Mouse (Mus musculus): ENCODE results near the gene Tmem232. TPM values are rescaled to one million over a fixed set of nuclear protein-coding genes. Genes with fewer than 3 reads are reported as not detected.
"Not testable (repeated sequence)": the region's sequence is repeated elsewhere in the genome, so short reads cannot be mapped to it uniquely, and the experiment has no call there.

Gene Tmem232
- 1 to 10 TPM; 6.9 to 7.8 TPM for total RNA-seq (2021)
- long read RNA-seq, experiment 1, partial matches to known transcripts, result 0 of 21 reads
- long read RNA-seq, experiment 1, other reads (novel, unspliced or antisense), result 21 of 21 reads
- long read RNA-seq, experiment 2, partial matches to known transcripts, result 0 of 15 reads
- long read RNA-seq, experiment 2, other reads (novel, unspliced or antisense), result 15 of 15 reads

- peak in 1 of 2 experiments; percentile 21 for DNase-seq (ENCODE audit: low spot score in 2 of 2)
These were observed at the start of gene Tmem232 for GRCm38 (mm10) chr17:65540441-65541272. TSS of gene Tmem232 (minus strand) at chr17:65540782.

DNA sequence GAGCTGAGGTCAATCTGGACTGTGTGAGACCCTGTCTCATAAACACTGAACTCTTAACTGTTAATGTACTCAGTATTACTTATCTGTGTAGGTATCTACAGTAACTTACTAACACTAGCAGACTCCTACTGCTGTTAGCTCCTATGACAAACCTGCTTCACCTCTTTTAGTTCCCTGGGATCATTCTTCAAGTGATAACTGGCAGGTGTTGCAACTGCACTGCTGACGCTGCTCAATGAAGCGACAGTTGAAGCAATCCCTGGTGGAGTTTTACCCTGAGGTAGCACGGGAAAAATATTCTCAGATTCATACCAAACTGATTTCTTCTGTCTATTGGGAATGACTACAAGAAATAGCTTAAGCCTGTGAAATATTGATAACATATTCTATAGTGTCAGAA is 46.3 kb upstream of the Tmem232 start:
- DNase-seq (ENCODE audit: low spot score in 2 of 2), result no peak

DNA sequence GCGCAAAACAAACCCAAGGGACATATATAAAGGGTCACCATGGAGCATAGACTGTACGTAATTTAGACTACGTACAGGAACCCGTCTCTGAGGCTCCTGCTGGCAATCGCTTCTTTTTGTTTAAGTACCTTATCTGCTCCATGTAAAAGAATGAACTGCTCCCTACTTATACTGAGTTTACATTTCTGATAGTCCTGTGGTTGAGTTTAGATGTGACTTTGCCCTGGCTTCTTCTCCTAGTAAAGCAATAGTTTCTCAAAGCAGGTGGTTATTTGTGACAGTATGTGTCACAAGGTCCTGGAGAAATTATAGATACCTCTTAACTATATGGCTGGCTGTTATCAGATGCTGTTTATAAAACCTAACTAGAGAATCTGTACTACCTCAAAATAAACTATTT is 40.9 kb upstream of the Tmem232 start:
- DNase-seq (ENCODE audit: low spot score in 2 of 2), result no peak

- DNase-seq (ENCODE audit: low spot score in 2 of 2), result no peak
These were observed 39.2 kb upstream of the Tmem232 start for GRCm38 (mm10) chr17:65579766-65580165.

GRCm38 (mm10) chr17:65575339-65575738 is 34.8 kb upstream of the Tmem232 start:
- DNase-seq (ENCODE audit: low spot score in 2 of 2), result no peak

GRCm38 (mm10) chr17:65574850-65575249 is 34.3 kb upstream of the Tmem232 start:
- no peak for DNase-seq (ENCODE audit: low spot score in 2 of 2)

DNA sequence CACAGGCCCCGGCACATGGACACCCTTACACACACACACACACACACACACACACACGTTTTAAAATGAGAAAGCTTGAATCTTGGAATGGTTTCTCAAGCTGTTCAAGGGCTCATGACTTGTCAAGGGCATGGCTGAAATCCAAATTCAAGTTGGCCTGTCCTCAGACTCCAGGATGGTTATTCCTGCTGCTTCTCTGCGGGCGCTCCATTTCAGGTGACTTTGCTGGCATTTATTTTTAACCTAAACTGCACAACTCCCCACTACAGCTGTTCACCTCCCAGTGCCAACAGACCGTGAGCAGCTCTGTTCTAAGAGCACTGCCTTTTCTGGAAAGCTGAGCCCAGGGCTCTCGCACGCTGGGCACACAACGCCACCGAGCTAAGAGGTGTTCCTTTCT is 31.3 kb upstream of the Tmem232 start:
- DNase-seq (ENCODE audit: low spot score in 2 of 2), result no peak

GRCm38 (mm10) chr17:65571466-65571865 is 30.9 kb upstream of the Tmem232 start:
- no peak for DNase-seq (ENCODE audit: low spot score in 2 of 2)

GRCm38 (mm10) chr17:65564189-65564588 is 23.6 kb upstream of the Tmem232 start:
- DNase-seq (ENCODE audit: low spot score in 2 of 2), result no peak

DNA sequence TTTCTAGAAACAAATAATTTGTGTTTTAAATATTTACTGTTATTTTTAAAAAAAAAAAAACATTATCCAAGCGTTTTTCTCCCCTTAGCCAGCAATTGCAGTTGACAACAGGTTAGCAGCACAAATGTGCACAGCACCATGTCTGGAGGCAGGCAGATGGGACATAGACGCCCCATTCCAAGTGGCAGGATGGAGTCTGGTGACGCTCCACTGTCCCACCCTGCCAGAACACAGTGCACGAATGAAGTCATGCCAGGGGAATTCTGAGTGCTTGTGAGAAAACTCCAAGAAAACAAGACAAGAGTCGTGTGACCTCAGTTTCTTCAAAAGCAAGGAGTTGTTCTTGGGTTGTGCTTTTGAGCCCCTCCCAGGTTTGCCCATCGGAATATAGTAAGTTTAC is 22.8 kb upstream of the Tmem232 start:
- DNase-seq (ENCODE audit: low spot score in 2 of 2), result no peak

DNA sequence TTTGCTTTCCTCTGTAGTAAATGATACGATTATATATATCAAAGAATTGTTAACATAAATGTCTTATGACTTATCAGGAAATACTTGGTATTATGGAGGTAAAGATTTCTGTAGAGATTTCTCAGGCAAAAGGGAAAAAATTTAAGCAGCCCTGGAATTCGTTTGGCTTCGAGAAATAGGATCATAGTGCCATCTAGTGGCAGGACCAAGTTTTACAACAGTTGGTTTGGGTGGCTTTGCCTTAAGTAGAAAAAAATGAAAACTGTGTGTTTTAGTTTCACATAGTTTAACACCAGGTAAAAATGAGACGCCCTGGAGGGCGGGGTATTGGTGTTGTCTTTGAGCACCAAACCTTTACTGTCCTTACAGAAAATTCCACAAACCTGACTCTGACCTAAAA is 22.2 kb upstream of the Tmem232 start:
- DNase-seq (ENCODE audit: low spot score in 2 of 2), result peak in 1 of 2 experiments; percentile 63

GRCm38 (mm10) chr17:65561361-65562015 is 20.9 kb upstream of the Tmem232 start:
- no peak for DNase-seq (ENCODE audit: low spot score in 2 of 2)

DNA sequence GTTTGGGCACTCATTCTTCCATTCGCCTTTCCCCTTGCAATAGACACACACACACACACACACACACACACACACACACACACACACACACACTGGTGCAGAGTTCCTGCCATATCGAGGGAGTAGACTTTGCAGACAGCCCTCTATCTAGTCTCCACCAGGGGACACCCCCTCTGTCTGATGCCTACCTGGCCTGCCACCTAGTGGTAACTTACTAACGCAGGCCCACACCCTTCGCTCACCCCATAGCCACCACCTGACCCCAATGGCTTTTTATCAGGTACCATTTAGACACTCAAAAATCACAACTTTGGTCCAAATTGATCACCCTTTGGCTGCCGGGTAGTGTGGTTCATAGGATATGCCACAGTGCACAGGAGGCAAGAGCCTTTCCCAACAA is 18.7 kb upstream of the Tmem232 start:
- DNase-seq (ENCODE audit: low spot score in 2 of 2), result no peak

DNA sequence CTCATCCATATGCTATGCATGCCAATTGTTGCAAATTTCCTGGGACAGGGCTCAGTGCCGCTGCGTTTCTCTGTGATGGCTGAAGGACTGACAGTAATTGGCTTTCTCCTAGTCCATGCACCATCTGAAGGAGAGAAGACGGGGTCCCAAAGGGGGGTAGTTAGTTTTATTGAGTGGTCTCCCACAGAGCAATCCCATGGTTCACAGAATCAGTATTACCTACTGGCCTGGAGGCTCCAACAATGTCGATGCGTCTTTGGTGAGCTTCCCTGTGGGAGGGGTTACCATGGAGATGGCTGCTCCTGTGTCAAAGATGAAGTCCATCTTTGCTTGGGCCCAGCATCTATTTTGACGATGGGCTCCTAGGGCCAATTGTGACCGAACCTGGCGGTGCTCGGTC is 18.2 kb upstream of the Tmem232 start:
- DNase-seq (ENCODE audit: low spot score in 2 of 2), result no peak

- DNase-seq (ENCODE audit: low spot score in 2 of 2), result peak; percentile 32 to 62
These were observed 17.6 kb upstream of the Tmem232 start for GRCm38 (mm10) chr17:65558217-65558616.

DNA sequence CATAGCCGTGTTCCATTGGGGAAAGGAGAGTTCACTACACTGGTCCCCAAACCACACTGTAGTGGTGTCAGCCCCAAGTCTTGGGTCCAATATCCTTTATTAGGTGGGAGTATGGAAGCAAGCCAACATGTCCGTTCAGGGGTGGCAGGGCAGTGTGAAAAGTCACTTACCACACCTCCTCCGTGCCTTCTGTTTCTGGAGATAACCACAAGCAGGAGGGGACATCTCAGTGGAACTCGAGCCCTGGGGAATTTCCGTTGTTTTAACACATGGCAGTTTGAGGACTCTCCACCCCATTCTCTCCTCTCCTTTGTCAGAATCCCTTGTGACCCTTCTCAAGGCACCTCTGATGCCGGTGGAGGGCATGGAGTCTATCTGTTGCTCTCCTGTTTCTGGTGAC is 16.6 kb upstream of the Tmem232 start:
- no peak for DNase-seq (ENCODE audit: low spot score in 2 of 2)

- no peak for DNase-seq (ENCODE audit: low spot score in 2 of 2)
These were observed 16.2 kb upstream of the Tmem232 start for GRCm38 (mm10) chr17:65556798-65557197.

- DNase-seq (ENCODE audit: low spot score in 2 of 2), result no peak
These were observed 11.9 kb upstream of the Tmem232 start for GRCm38 (mm10) chr17:65552426-65552997.

GRCm38 (mm10) chr17:65550357-65550756 is 9.8 kb upstream of the Tmem232 start:
- DNase-seq (ENCODE audit: low spot score in 2 of 2), result no peak

DNA sequence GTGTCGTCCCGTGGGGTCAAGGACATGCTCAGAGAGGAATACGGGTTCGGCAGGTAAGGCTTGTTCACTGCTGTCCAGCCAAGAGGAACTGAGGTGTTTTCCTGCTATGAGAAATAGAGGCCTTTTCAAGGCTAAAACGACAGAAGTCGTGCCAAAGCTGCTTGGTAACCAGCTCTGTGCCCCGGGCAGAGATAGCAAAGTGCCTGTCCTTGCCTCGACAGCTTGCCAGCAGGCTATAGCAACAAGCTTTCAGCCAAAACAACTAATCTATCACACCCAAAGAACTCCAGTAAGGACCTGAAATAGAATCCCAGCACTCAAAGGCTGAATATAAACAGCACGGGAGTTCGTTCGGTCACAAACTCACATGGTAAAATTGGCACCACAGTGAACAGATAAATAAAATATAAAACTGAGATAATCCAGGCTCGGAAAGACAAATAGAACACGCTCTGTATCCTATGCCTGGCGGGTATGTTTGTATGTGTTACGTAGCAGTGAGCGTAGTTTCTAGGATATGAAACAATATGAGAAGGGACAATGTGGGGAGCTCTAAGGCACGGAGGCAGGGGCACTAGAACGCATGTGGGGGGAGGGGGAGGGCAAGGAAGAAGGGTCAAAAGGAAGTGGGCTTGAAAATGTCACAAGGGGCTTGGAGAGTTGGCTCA is 8.2 kb upstream of the Tmem232 start:
- no peak for DNase-seq (ENCODE audit: low spot score in 2 of 2)

DNA sequence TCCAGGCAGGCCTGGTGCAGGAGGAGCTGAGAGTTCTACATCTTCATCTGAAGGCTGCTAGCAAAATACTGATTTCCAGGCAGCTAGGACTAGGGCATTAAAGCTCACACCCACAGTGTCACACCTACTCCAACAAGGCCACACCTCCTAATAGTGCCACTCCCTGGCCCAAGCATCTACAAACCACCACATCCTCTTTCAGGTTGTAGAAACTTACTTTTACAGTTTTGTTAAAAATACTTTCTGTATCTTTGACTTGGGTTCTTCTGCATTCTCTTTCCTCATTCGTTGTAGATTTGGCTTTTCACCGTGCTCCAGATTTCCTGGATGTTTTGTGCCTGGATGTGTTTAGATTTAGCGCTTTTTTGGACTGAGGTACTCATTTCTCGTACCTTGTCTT is 5.6 kb upstream of the Tmem232 start:
- DNase-seq (ENCODE audit: low spot score in 2 of 2), result not testable (repeated sequence)

All from gastrocnemius, postnatal 4 days (tissue).